In the genomic region with DNA sequence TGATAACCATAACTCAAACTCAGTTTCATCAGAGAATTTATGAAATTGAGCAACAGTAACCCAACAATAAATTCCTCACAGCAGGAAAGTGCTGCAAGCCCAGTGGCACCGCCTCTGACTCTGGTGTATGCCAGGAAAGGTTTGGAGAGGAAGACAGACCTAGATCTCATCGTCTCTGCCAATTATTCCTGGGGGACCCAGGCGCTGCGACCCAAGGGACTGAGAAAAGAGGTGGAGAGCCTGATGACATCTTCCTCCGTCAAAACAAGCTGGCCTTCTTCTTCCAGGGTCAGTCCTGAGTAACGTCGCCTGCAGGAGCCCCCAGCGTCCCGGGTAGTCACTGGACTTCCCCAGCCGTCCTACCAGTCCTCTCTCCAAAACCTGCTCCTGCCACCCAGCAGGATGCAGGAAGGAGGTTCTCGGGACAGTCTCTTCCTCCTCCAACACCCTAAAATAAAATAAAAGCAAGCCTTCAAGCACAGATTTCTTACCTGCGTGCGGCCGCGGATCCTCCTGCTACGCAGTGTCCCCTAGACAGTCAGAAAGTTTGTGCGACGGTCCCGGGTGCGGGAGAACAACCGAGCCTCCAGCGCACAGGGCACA, we compare ENCODE assay signal across 7 mouse cellular contexts. TPM values are rescaled to one million over a fixed set of nuclear protein-coding genes. Genes with fewer than 3 reads are reported as not detected.
DNase-seq lines count a peak whose midpoint lies in the region; ATAC-seq and TF ChIP-seq lines count a peak whose summit lies in the region.

No protein-coding gene starts in this region.

- 3% methylated on average over 22 of the region's 22 CpGs for WGBS in forebrain, embryonic 12.5 days
- WGBS in hindbrain, embryonic 10.5 days = 1% methylated on average over 22 of the region's 22 CpGs
- WGBS in lung, postnatal 0 days = 5% methylated on average over 22 of the region's 22 CpGs

- DNase-seq in 3T3-L1 (ENCODE audit: low read depth, low spot score) = peak; percentile 55
- DNase-seq in hindbrain, embryonic 10.5 days (ENCODE audit: low spot score) = no peak
- DNase-seq in lung, postnatal 0 days (ENCODE audit: low spot score) = peak; percentile 68
- peak; percentile 8 to 24 for DNase-seq in urinary bladder, postnatal 36 days (ENCODE audit: low spot score in 2 of 2)
- DNase-seq in c-Kit-positive CD71-positive TER-119-positive erythroid progenitor cells, embryonic 14.5 days (ENCODE audit: low spot score) = no peak

- no peaks in the 10 kb centered on the region for H3K9me3 ChIP-seq in forebrain, embryonic 12.5 days
- no peaks in the 10 kb centered on the region for H3K9me3 ChIP-seq in hindbrain, embryonic 10.5 days
- H3K9me3 ChIP-seq in lung, postnatal 0 days (ENCODE audit: low read length) = no peaks in the 10 kb centered on the region

- TF ChIP-seq EP300 in lung, postnatal 0 days (IDR thresholded peaks at IDR 0.05) = no peak

- no peak overlapping the region for H3K27ac ChIP-seq in forebrain, embryonic 12.5 days
- peak overlapping the region; percentile 24; the same call in 1 of the 2 replicates for H3K27ac ChIP-seq in hindbrain, embryonic 10.5 days
- peak overlapping the region; percentile 88 for H3K27ac ChIP-seq in lung, postnatal 0 days (ENCODE audit: low read length)

- H3K27me3 ChIP-seq in forebrain, embryonic 12.5 days = peaks cover 45% of the 10 kb centered on the region
- H3K27me3 ChIP-seq in hindbrain, embryonic 10.5 days (ENCODE audit: insufficient read depth, poor library complexity, severe bottlenecking) = peaks cover 44% of the 10 kb centered on the region
- H3K27me3 ChIP-seq in lung, postnatal 0 days (replicated peaks; ENCODE audit: insufficient read depth, low read length) = no peaks in the 10 kb centered on the region

- peak; percentile 0 for ATAC-seq in CD4-positive, CD25-positive, alpha-beta regulatory T cell, adult 4 months
- no peak for ATAC-seq in forebrain, embryonic 12.5 days (ENCODE audit: low FRiP score)
- peak; percentile 10; the same call in 1 of the 2 replicates for ATAC-seq in lung, postnatal 0 days

- H3K4me3 ChIP-seq in forebrain, embryonic 12.5 days (replicated peaks) = peak overlapping the region; percentile 56
- peak overlapping the region; percentile 61 for H3K4me3 ChIP-seq in hindbrain, embryonic 10.5 days
- H3K4me3 ChIP-seq in lung, postnatal 0 days (ENCODE audit: low read depth, low read length) = peak overlapping the region; percentile 50

- peak overlapping the region; percentile 98 for H3K4me2 ChIP-seq in forebrain, embryonic 12.5 days
- H3K4me2 ChIP-seq in lung, postnatal 0 days (replicated peaks; ENCODE audit: low read depth, low read length) = peak overlapping the region; percentile 76

- H3K36me3 ChIP-seq in forebrain, embryonic 12.5 days (replicated peaks) = no peaks in the 10 kb centered on the region
- no peaks in the 10 kb centered on the region for H3K36me3 ChIP-seq in hindbrain, embryonic 10.5 days
- H3K36me3 ChIP-seq in lung, postnatal 0 days (ENCODE audit: insufficient read depth, low read length) = no peaks in the 10 kb centered on the region

- peaks cover 21% of the 10 kb centered on the region for H3K4me1 ChIP-seq in forebrain, embryonic 12.5 days
- peaks cover 26% of the 10 kb centered on the region for H3K4me1 ChIP-seq in hindbrain, embryonic 10.5 days (replicated peaks)
- no peaks in the 10 kb centered on the region for H3K4me1 ChIP-seq in lung, postnatal 0 days (ENCODE audit: insufficient read depth, low read depth, low read length)

- no peak for TF ChIP-seq CTCF in lung, postnatal 0 days (IDR thresholded peaks at IDR 0.05)

- H3K9ac ChIP-seq in forebrain, embryonic 12.5 days = peak overlapping the region; percentile 40
- H3K9ac ChIP-seq in lung, postnatal 0 days (replicated peaks; ENCODE audit: low read depth) = peak overlapping the region; percentile 52

RNA-seq across cellular contexts. Expression of a gene that starts 0.6 kb away (rescaled TPM):
- 1 to 10 TPM; 3.1 to 6.1 TPM for polyA plus RNA-seq in CD4-positive, CD25-positive, alpha-beta regulatory T cell, adult 4 months (2017; shearing (Covaris generic))
- 0.13 and 0.20 TPM in 2 replicates for polyA plus RNA-seq in forebrain, embryonic 12.5 days (2016; fragmentation: Nextera tagmentation; extraction: Ambion mirVana)
- 0.07 and 0.51 TPM in 2 replicates for polyA plus RNA-seq in hindbrain, embryonic 10.5 days (2016; fragmentation: Nextera tagmentation; extraction: Ambion mirVana)
- polyA plus RNA-seq in lung, postnatal 0 days (2015; fragmentation: Nextera tagmentation; extraction: Ambion mirVana) = 4.3 and 5.7 TPM in 2 replicates

RNA-seq across cellular contexts. Expression of a gene that starts 0.6 kb away (rescaled TPM):
- polyA plus RNA-seq in CD4-positive, CD25-positive, alpha-beta regulatory T cell, adult 4 months (2017; shearing (Covaris generic)) = 1 to 10 TPM; 3.6 to 5.5 TPM
- 0.57 and 1.2 TPM in 2 replicates for polyA plus RNA-seq in forebrain, embryonic 12.5 days (2016; fragmentation: Nextera tagmentation; extraction: Ambion mirVana)
- 1.4 and 1.6 TPM in 2 replicates for polyA plus RNA-seq in hindbrain, embryonic 10.5 days (2016; fragmentation: Nextera tagmentation; extraction: Ambion mirVana)
- polyA plus RNA-seq in lung, postnatal 0 days (2015; fragmentation: Nextera tagmentation; extraction: Ambion mirVana) = 8.9 and 13.4 TPM in 2 replicates

Comparison
In these comparisons a context has a peak if more than half of its experiments do, and no peak if none do; other contexts are left out.
1. DNase-seq: peak in 3T3-L1 (single experiment), lung, postnatal 0 days (single experiment) and urinary bladder, postnatal 36 days (2 of 2); none in hindbrain, embryonic 10.5 days (single experiment) and c-Kit-positive CD71-positive TER-119-positive erythroid progenitor cells, embryonic 14.5 days (single experiment).
2. Peak in every context shown above with its lines, with median percentiles within 50 percentile points of each other: H3K4me3 ChIP-seq.